ENCODE assay signal across 22 mouse cellular contexts in genomic region chr11:50214631-50215030, GRCm38 (mm10).
"Had no signal": no experiment of that assay in that cellular context is flagged by ENCODE, and none has a peak within 500 bp of the region (broad histone marks: within the 10 kb centered on the region; RNA-seq: fewer than 3 reads in every experiment).

No protein-coding gene starts in this region.

- DNase-seq: kidney, adult 8-10 months; kidney, postnatal 10 days; kidney, postnatal 36 days; liver; lung, adult 18-20 months; midbrain, embryonic 14.5 days; right cerebral cortex, adult 18-20 months; right cerebral cortex, postnatal 14 days; right cerebral cortex, postnatal 4 days; thymus, adult 2 months; thymus, postnatal 14 days; thymus, postnatal 4 days had no signal

- H3K36me3 ChIP-seq: kidney, embryonic 15.5 days; limb, embryonic 10.5 days; limb, embryonic 13.5 days; liver, embryonic 15.5 days; midbrain, embryonic 10.5 days; neural tube, embryonic 12.5 days; neural tube, embryonic 15.5 days had no signal

- ATAC-seq: liver, embryonic 12.5 days had no signal

- H3K4me3 ChIP-seq: kidney, embryonic 15.5 days; limb, embryonic 10.5 days; liver, embryonic 12.5 days; liver, embryonic 15.5 days; megakaryocyte, embryonic 14.5 days; midbrain, embryonic 10.5 days; neural tube, embryonic 12.5 days; neural tube, embryonic 15.5 days had no signal

- H3K9me3 ChIP-seq: kidney, embryonic 15.5 days; limb, embryonic 10.5 days; limb, embryonic 13.5 days; liver, embryonic 12.5 days; liver, embryonic 15.5 days; megakaryocyte, embryonic 14.5 days; midbrain, embryonic 10.5 days; neural tube, embryonic 12.5 days; neural tube, embryonic 15.5 days had no signal

- H3K27me3 ChIP-seq: kidney, embryonic 15.5 days; limb, embryonic 13.5 days; liver, embryonic 12.5 days; liver, embryonic 15.5 days; megakaryocyte, embryonic 14.5 days; neural tube, embryonic 12.5 days; neural tube, embryonic 15.5 days had no signal

- H3K27ac ChIP-seq: kidney, embryonic 15.5 days; limb, embryonic 10.5 days; limb, embryonic 13.5 days; midbrain, embryonic 10.5 days; neural tube, embryonic 12.5 days; stomach, postnatal 0 days had no signal

- H3K9ac ChIP-seq: kidney, embryonic 15.5 days; liver, embryonic 12.5 days; neural tube, embryonic 12.5 days had no signal
